Mouse (Mus musculus) bone marrow, adult 2 months (tissue): ENCODE measurements around the gene Pou3f3. TPM values are rescaled to one million over a fixed set of nuclear protein-coding genes. Genes with fewer than 3 reads are reported as not detected.
A peak's percentile ranks its signal among the peaks of the same experiment; 100 is the strongest.

Source experiments
- H3K27ac ChIP-seq: fragments of 200-500 bp; 2 replicates; pipeline ENCODE4 v1.5.1; 2012; ENCODE audit warnings: low read depth, mild to moderate bottlenecking, control low read depth, inconsistent platforms, low read length; ENCODE audit not compliant: control insufficient read depth, poor library complexity, insufficient read depth
- H3K4me1 ChIP-seq: fragments of 200-500 bp; 2 replicates; pipeline ENCODE4 v1.6.1; 2011; ENCODE audit warnings: low read length; ENCODE audit not compliant: control insufficient read depth, insufficient read depth
- H3K4me3 ChIP-seq: fragments of 200-500 bp; replicated peaks from 2 replicates; pipeline ENCODE3; 2011; ENCODE audit warnings: mild to moderate bottlenecking, low read depth, low read length, control low read depth; ENCODE audit not compliant: control insufficient read depth
- CTCF ChIP-seq: fragments of 200-500 bp; IDR thresholded peaks from 2 replicates; pipeline ENCODE4 v1.5.1; 2011; ENCODE audit warnings: low read length, control low read depth; ENCODE audit not compliant: control insufficient read depth, insufficient read depth
- POLR2A ChIP-seq: fragments of 200-500 bp; IDR thresholded peaks from 2 replicates; pipeline ENCODE4 v1.6.1; 2011; ENCODE audit warnings: low read depth, mild to moderate bottlenecking, control low read depth, low read length, borderline replicate concordance; ENCODE audit not compliant: control insufficient read depth
- WGBS: fragments of 180-500 bp; shearing (Covaris S2); methylation state at CpG from one replicate; pipeline ENCODE4 v1.1.7; 2018; 5-methylcytosine and 5-hydroxymethylcytosine counted together
- polyA plus RNA-seq: library from polyadenylated mRNA; stranded (reverse); fragments of >200 nt; gene quantifications from 2 replicates; pipeline ENCODE4 v1.2.4, GENCODE M21; 2011; ENCODE audit warnings: low replicate concordance; ENCODE audit not compliant: missing spikeins, insufficient read depth, insufficient read length

Pou3f3 gene
- polyA plus RNA-seq, 1 experiment, result 0.80 TPM

DNA sequence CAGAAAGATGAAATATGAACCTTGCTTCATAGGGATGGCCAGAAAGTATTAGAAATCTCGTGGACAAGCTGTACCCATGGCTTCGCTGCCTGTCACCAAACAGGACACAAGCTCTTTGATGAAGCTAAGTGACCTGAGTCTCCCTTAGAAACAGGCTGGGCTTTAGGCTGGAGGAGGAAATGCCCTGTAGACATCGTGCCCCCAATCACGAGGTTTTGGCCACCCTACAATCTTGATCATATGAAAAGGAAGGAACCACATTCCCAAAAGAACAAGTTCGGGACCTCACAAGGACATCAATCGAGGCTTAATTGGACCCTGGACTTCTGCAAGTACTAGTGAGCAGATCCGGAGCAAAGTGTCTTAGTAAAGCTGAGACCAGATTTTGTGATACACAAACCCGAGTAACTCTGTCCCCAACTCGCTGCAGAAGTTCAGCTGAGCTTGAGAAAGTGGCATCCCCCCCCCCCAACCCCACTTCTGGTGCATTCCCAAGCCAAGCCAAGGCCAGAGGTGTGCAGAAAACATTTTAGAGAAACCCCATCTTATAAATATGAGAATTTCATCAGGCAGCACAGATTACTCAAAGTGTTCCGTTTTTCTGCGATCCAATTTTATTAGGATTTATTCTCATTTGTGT lies 10.1 kb upstream of the Pou3f3 start:
- Histone ChIP-seq H3K27ac (no peak overlapping the region), H3K4me1 (no peaks in the 10 kb centered on the region), H3K4me3 (no peak overlapping the region)
- no peak for TF ChIP-seq POLR2A
- TF ChIP-seq CTCF, result no peak
- WGBS, result 6% methylated on average over 11 of the region's 11 CpGs

DNA sequence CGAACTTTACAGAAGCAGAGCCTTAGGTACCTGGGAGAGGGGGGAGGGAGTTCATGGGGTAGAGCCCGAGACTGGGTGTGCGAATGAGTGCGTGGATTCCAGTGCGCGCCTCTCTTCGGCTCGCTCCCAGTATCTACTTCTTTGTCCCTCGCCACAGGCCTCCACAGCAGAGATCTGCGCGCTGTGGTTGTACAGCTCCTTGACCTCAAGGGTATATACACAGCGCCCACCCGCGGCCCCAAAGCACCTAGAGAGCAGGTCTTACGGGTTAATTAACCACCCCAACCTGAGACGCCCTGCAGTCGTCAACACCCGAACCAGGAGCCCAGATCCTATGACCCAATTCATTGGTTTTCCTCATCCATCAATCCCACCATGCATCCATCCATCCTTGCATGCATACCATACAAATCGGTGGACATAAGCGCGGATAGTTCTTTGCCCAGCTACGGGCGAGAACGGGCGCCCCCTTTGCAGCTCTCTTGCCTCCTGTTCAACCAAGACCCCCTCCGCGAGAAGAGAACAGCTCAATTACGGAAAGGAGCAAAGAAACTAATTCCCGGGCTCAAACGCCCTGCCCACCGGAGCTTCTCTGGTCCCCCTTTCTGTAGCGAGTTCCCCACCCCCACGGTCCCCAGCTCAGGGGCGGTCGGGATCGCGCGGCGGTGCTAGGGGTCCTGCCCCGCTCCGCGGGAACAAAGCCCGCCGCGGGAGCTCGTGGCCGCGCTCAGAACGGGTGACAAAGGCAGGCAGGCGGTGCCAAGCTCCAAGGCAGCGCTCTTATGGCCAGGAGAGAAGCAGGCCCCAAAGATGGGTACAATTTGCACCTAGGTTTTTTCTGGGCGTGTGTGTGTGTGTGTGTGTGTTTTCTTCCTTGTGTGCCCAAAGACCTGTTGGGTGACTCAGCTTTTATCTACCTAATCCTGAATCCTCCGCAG lies 9.1 kb upstream of the Pou3f3 start:
- Histone ChIP-seq H3K4me1 (no peaks in the 10 kb centered on the region), H3K27ac (no peak overlapping the region), H3K4me3 (no peak overlapping the region)
- TF ChIP-seq POLR2A (no peak), CTCF (no peak)
- 3% methylated on average over 53 of the region's 53 CpGs for WGBS

DNA sequence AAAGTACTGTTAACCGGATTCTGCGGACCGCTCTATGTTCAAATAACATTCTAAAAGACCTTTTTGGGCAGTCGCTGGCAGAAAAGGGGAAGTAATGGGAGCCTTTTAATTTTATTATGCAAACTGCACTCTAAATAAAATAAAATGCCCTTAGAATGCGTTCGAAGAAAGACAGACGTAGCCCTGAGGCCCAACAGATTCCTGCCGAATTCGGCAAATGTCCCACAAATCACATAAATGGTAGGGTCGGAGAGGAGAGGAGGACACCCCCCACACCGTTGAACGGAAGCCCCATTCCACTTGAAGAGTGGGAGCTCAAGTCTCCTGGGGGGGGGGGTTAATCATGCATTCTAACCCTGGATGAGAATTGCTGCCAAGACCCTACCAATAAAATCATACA lies 8.3 kb upstream of the Pou3f3 start:
- TF ChIP-seq POLR2A (no peak), CTCF (no peak)
- no peak overlapping the region for H3K27ac ChIP-seq
- no peaks in the 10 kb centered on the region for H3K4me1 ChIP-seq
- H3K4me3 ChIP-seq, result no peak overlapping the region
- 2% methylated on average over 12 of the region's 12 CpGs for WGBS

DNA sequence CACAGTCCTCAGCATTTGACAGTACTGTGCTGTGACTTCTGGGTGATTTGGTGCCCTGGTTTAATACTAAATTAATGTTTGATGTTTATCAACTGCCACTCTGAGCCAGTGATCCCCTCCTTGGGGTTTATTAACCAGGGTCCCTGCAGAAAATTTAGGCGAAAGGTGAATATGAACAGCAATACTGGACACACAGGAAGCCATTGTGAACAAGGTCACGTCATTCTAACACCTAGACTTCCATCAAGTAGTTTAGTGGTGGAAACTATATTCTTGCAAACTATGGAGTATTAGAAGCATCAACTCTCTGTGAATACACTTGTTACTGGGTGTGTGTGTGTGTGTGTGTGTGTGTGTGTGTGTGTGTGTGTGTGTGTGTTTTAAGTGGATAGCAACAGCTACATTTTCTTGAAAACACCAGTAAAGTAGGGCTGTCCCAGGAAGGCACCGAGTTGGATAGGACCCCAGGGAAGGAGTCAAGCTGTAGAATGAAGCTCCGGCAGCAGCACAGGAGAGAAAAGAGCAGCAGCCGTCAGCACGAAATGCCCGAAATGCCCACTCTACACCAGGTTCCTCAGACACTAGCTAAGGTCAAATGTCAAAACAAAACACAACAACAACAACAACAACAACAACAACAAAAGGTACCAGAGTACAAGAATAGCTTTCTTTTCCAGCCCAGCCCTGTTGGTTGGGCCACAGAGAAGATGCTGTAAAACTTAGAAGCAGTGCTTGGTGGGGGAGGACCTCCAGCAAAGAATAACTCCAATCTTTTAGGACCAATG lies 7.6 kb upstream of the Pou3f3 start:
- TF ChIP-seq POLR2A, result no peak
- no peak for TF ChIP-seq CTCF
- Histone ChIP-seq H3K27ac (no peak overlapping the region), H3K4me1 (no peaks in the 10 kb centered on the region), H3K4me3 (no peak overlapping the region)
- 18% methylated on average over 7 of the region's 7 CpGs for WGBS

DNA sequence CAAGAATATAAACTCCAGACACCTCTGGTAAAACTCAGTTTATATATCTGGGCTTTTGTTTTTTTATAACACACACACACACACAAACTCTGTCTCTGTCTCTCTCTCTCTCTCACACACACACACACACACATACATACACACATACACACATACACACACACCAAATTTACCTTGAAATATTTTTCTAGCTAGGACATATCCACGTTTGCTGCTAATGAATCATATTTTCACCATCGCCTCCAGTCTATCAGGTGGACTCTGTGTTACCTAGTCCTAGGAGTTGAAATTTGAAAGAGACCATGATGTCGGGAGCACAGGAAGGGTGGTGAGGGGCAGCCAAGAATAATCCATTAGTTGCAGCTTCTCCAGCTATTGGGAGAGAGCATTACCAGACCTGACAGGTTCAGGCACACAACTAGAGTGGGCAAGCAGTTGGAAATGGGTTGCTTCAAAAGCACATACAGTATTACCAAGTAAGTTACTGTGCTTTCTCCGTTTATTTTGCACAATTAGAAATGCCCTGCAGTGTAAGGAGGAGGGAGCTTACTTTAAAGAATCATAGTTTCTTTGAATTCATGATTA lies 6.9 kb upstream of the Pou3f3 start:
- Histone ChIP-seq H3K4me3 (no peak overlapping the region), H3K4me1 (no peaks in the 10 kb centered on the region), H3K27ac (no peak overlapping the region)
- 10% methylated on average over 4 of the region's 4 CpGs for WGBS
- no peak for TF ChIP-seq CTCF
- TF ChIP-seq POLR2A, result no peak

DNA sequence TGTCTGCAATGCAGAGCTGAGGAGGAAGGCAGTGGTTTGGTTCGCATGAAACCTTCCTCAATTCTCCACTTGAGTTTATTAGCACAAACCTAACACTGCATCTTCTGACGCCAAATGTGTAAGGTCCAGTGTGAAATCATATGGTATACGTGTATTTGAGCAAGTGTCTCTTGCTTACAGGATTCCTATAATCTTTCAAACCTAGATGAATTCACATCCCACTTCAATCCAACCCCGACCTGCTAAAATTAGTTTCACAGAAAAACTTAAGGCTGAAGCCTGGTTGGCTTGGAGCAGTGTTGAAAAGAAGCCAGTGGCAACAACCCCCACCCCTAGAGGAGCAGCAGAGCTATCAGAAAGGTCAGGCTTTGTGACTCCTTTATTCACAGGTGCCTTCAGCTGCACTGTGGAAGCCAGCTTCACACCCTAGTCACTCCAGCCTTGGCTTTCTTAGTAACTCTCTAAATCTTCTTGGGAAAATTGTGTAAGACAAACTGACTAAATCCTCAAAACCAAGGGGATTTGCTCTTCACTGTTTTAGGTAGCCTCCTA lies 5.5 kb upstream of the Pou3f3 start:
- H3K4me1 ChIP-seq, result no peaks in the 10 kb centered on the region
- H3K4me3 ChIP-seq, result no peak overlapping the region
- no peak overlapping the region for H3K27ac ChIP-seq
- 4% methylated on average over 4 of the region's 4 CpGs for WGBS
- no peak for TF ChIP-seq CTCF
- no peak for TF ChIP-seq POLR2A

DNA sequence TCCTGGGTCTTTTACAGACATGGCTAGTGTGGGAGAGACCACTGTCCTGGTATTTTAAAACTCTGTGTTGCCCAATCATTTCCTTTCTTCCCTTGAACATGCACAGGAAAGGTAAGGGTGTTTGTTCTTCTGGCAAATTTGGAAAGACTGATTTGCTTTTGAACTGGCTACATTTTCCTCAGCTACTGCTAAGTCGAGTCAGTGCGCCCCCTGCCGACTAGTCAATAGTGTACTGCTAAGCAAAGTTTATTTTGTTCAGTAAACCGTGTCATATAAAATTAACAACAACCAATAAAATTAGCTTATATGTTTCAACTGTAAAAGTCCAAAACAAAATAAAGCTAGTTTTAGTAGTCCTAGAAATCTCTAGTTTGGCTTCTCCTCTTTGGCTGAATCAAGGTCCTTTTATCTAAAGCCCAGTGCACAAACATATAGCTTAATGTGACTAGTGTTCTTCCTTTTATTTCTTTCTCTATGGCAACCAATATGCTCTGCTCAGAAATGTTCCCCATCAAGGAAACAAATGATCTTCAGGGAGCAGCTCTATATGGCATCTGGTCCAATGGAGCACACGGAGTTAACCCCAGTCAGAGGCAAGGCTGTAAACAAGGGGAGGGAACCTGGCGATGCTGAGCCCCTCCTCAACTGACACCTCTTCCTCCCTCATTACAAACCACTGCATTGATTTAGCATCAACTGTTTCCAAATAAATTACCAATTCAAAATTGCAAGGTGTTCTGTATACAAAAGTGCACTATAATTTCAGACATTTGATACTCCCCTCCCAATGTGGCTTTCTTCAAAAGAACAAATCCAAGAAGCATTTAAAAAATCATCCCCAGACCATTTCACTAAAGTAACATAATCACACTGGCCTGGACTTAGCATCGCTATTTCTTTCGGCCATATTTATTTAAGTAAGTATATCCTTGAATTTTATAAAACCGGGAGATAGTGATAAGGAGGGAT lies 4.1 kb upstream of the Pou3f3 start:
- no peaks in the 10 kb centered on the region for H3K4me1 ChIP-seq
- TF ChIP-seq POLR2A (no peak), CTCF (0 out of 2 replicates have a peak, but pooled peaks have one; percentile 10)
- H3K4me3 ChIP-seq, result no peak overlapping the region
- 6% methylated on average over 9 of the region's 9 CpGs for WGBS
- H3K27ac ChIP-seq, result no peak overlapping the region
